ENCODE assay signal across 18 mouse cellular contexts in genomic region chr4:150586275-150586674, GRCm38 (mm10).
DNase-seq lines count a peak whose midpoint lies in the region; ATAC-seq and TF ChIP-seq lines count a peak whose summit lies in the region.
"Had no signal": no experiment of that assay in that cellular context is flagged by ENCODE, and none has a peak within 500 bp of the region (broad histone marks: within the 10 kb centered on the region; RNA-seq: fewer than 3 reads in every experiment).

No protein-coding gene starts in this region.

- no peak for DNase-seq in kidney, adult 11 months
- no peak for DNase-seq in liver, postnatal 0 days
- no peak for DNase-seq in urinary bladder, postnatal 14 days (ENCODE audit: low spot score)
- DNase-seq: adrenal gland, postnatal 14 days; cerebellum, adult 11-12 months; cerebellum, adult 9-10 months; cerebellum, postnatal 25 days; gastrocnemius, postnatal 14 days had no signal

- TF ChIP-seq EP300 in liver, postnatal 0 days (IDR thresholded peaks at IDR 0.05; ENCODE audit: low read depth): no peak

- peak overlapping the region; percentile 47; the same call in 1 of the 2 replicates for H3K27ac ChIP-seq in kidney, embryonic 16.5 days (ENCODE audit: low read length)
- peak overlapping the region; percentile 33; the same call in 1 of the 2 replicates for H3K27ac ChIP-seq in neural tube, embryonic 13.5 days (replicated peaks)
- no peak overlapping the region for H3K27ac ChIP-seq in neural tube, embryonic 15.5 days (replicated peaks)
- peak overlapping the region; percentile 30; the same call in 1 of the 2 replicates for H3K27ac ChIP-seq in liver, postnatal 0 days (ENCODE audit: low read depth)
- H3K27ac ChIP-seq: embryonic facial prominence, embryonic 12.5 days; hindbrain, embryonic 10.5 days had no signal

- TF ChIP-seq CTCF in liver, postnatal 0 days (IDR thresholded peaks at IDR 0.05; ENCODE audit: low read depth): no peak

- 68% methylated on average over 5 of the region's 5 CpGs for WGBS in kidney, embryonic 16.5 days
- 89% methylated on average over 5 of the region's 5 CpGs for WGBS in neural tube, embryonic 13.5 days
- 93% methylated on average over 5 of the region's 5 CpGs for WGBS in neural tube, embryonic 15.5 days
- WGBS in liver, postnatal 0 days (ENCODE audit: insufficient replicate concordance): 65% methylated on average over 5 of the region's 5 CpGs

- no peak overlapping the region for H3K9ac ChIP-seq in kidney, embryonic 16.5 days (replicated peaks; ENCODE audit: low read length)
- H3K9ac ChIP-seq in neural tube, embryonic 13.5 days: no peak overlapping the region
- no peak overlapping the region for H3K9ac ChIP-seq in neural tube, embryonic 15.5 days (replicated peaks)
- H3K9ac ChIP-seq in liver, postnatal 0 days (replicated peaks): no peak overlapping the region
- H3K9ac ChIP-seq: embryonic facial prominence, embryonic 12.5 days; heart, embryonic 12.5 days had no signal

- no peak for ATAC-seq in kidney, embryonic 16.5 days (ENCODE audit: low FRiP score, low TSS enrichment)
- no peak for ATAC-seq in neural tube, embryonic 13.5 days (ENCODE audit: low read depth)
- ATAC-seq in neural tube, embryonic 15.5 days (ENCODE audit: low FRiP score): no peak
- ATAC-seq in liver, postnatal 0 days: no peak
- ATAC-seq: activated CD4-positive, CD25-positive, alpha-beta regulatory T cell, adult 4 months; forebrain, embryonic 16.5 days; Patski had no signal

- no peaks in the 10 kb centered on the region for H3K36me3 ChIP-seq in kidney, embryonic 16.5 days (ENCODE audit: insufficient read depth, low read length)
- H3K36me3 ChIP-seq in neural tube, embryonic 13.5 days: no peaks in the 10 kb centered on the region
- no peaks in the 10 kb centered on the region for H3K36me3 ChIP-seq in neural tube, embryonic 15.5 days
- H3K36me3 ChIP-seq in liver, postnatal 0 days (replicated peaks; ENCODE audit: insufficient read depth, low read length): no peaks in the 10 kb centered on the region; the same call in 1 of the 2 replicates
- H3K36me3 ChIP-seq: embryonic facial prominence, embryonic 12.5 days; heart, embryonic 12.5 days had no signal

- no peaks in the 10 kb centered on the region for H3K27me3 ChIP-seq in kidney, embryonic 16.5 days (ENCODE audit: insufficient read depth, low read length)
- H3K27me3 ChIP-seq in neural tube, embryonic 13.5 days: no peaks in the 10 kb centered on the region
- H3K27me3 ChIP-seq in neural tube, embryonic 15.5 days (replicated peaks): no peaks in the 10 kb centered on the region
- H3K27me3 ChIP-seq in liver, postnatal 0 days (ENCODE audit: insufficient read depth, low read length): no peaks in the 10 kb centered on the region
- H3K27me3 ChIP-seq: CH12.LX; embryonic facial prominence, embryonic 12.5 days; heart, embryonic 12.5 days; Patski had no signal

- H3K4me1 ChIP-seq in kidney, embryonic 16.5 days (ENCODE audit: insufficient read depth, low read length): peaks cover 90% of the 10 kb centered on the region
- peaks cover 90% of the 10 kb centered on the region for H3K4me1 ChIP-seq in neural tube, embryonic 13.5 days (replicated peaks)
- peaks cover 77% of the 10 kb centered on the region for H3K4me1 ChIP-seq in neural tube, embryonic 15.5 days
- H3K4me1 ChIP-seq in liver, postnatal 0 days (ENCODE audit: insufficient read depth): peaks cover 69% of the 10 kb centered on the region

- no peak overlapping the region for H3K4me2 ChIP-seq in kidney, embryonic 16.5 days (replicated peaks; ENCODE audit: low read depth, low read length)
- H3K4me2 ChIP-seq in neural tube, embryonic 13.5 days: no peak overlapping the region
- H3K4me2 ChIP-seq in neural tube, embryonic 15.5 days: no peak overlapping the region
- H3K4me2 ChIP-seq in liver, postnatal 0 days (ENCODE audit: low read depth, low read length): no peak overlapping the region
- H3K4me2 ChIP-seq: embryonic facial prominence, embryonic 12.5 days; heart, embryonic 12.5 days had no signal

- H3K4me3 ChIP-seq in kidney, embryonic 16.5 days (ENCODE audit: low read length): no peak overlapping the region
- no peak overlapping the region for H3K4me3 ChIP-seq in neural tube, embryonic 13.5 days
- no peak overlapping the region for H3K4me3 ChIP-seq in neural tube, embryonic 15.5 days (replicated peaks)
- no peak overlapping the region for H3K4me3 ChIP-seq in liver, postnatal 0 days (ENCODE audit: low read depth, low read length)
- H3K4me3 ChIP-seq: embryonic facial prominence, embryonic 12.5 days; heart, embryonic 12.5 days; hindbrain, embryonic 10.5 days had no signal

- H3K9me3 ChIP-seq in kidney, embryonic 16.5 days (ENCODE audit: low read length): no peaks in the 10 kb centered on the region
- no peaks in the 10 kb centered on the region for H3K9me3 ChIP-seq in neural tube, embryonic 13.5 days
- H3K9me3 ChIP-seq in neural tube, embryonic 15.5 days (replicated peaks): no peaks in the 10 kb centered on the region
- no peaks in the 10 kb centered on the region for H3K9me3 ChIP-seq in liver, postnatal 0 days (ENCODE audit: low read length)
- H3K9me3 ChIP-seq: embryonic facial prominence, embryonic 12.5 days; heart, embryonic 12.5 days; hindbrain, embryonic 10.5 days had no signal
